Mouse (Mus musculus) limb, embryonic 10.5 days (tissue): Measurements from ENCODE around the gene Exph5. TPM values are rescaled to one million over a fixed set of nuclear protein-coding genes. Genes with fewer than 3 reads are reported as not detected.

Experiments
- DNase-seq: peaks from one replicate; pipeline ENCODE4 v3.0.0-alpha.2; 2017; ENCODE audit warnings: low spot score
- H3K27ac ChIP-seq: fragments of 300-500 bp; sonication (generic); 2 replicates; pipeline ENCODE4 v1.5.1; 2016; ENCODE audit warnings: mild to moderate bottlenecking
- H3K27me3 ChIP-seq: fragments of 300-500 bp; sonication (generic); 2 replicates; pipeline ENCODE4 v1.6.1; 2016; ENCODE audit warnings: low read depth, mild to moderate bottlenecking; ENCODE audit not compliant: poor library complexity, severe bottlenecking
- H3K36me3 ChIP-seq: fragments of 300-500 bp; sonication (generic); 2 replicates; pipeline ENCODE4 v1.6.1; 2016; ENCODE audit warnings: mild to moderate bottlenecking, moderate library complexity
- H3K4me1 ChIP-seq: fragments of 300-500 bp; sonication (generic); 2 replicates; pipeline ENCODE4 v1.6.1; 2016
- H3K4me3 ChIP-seq: fragments of 300-500 bp; sonication (generic); 2 replicates; pipeline ENCODE4 v1.5.1; 2016; ENCODE audit warnings: mild to moderate bottlenecking, moderate library complexity
- H3K9me3 ChIP-seq: fragments of 300-500 bp; sonication (generic); replicated peaks from 2 replicates; pipeline ENCODE4 v1.6.1; 2016; ENCODE audit warnings: mild to moderate bottlenecking
- WGBS: fragments of 180-500 bp; shearing (Covaris S2); methylation state at CpG from one replicate; pipeline ENCODE4 v1.1.7; 2016; 5-methylcytosine and 5-hydroxymethylcytosine counted together
- polyA plus RNA-seq: library from polyadenylated mRNA; unstranded; fragments of >200 nt; fragmentation: Nextera tagmentation; extraction: Ambion mirVana; gene quantifications from 2 replicates; pipeline ENCODE4 v1.2.1, GENCODE M21; 2016

Gene Exph5
- polyA plus RNA-seq: 0.83 and 1.2 TPM in 2 replicates

DNA sequence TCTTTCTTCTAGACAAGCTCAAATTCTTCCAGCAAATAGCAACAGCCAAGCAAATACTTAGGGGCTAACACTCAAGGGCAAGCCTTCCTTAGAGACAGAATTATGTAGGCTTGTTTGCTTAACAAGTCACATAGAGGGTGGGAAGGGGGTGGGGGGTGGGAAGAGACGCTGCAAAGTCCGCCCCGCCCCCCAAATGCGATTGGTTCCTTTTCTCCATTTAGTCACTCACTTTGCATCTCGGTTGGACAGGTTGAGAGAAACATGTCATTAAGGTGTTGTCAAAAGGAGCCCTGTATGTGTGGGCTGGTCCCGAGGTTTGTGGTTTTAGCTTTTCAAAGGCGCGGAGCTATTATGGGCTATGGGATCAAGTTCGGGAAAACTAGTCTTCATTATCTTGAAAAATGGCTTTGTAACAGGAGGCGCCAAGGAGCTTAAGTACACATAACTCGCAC is at the start of gene Exph5:
TSS of gene Exph5 (plus strand) at position 402 of the 452 bp plus-strand sequence.
- no peaks in the 10 kb centered on the region for H3K9me3 ChIP-seq
- H3K4me1 ChIP-seq: peaks cover 11% of the 10 kb centered on the region
- H3K27me3 ChIP-seq: peaks cover 29% of the 10 kb centered on the region
- under 1% methylated on average over 11 of the region's 11 CpGs for WGBS
- peak; percentile 41 for DNase-seq
- H3K27ac ChIP-seq: no peak within 1 kb of the TSS
- no peaks in the 10 kb centered on the region for H3K36me3 ChIP-seq
- peak within 1 kb of the TSS; percentile 47 for H3K4me3 ChIP-seq

GRCm38 (mm10) chr9:53254368-53254767 is 47.1 kb upstream of the Exph5 start:
- H3K27ac ChIP-seq: no peak overlapping the region
- no peaks in the 10 kb centered on the region for H3K9me3 ChIP-seq
- H3K4me1 ChIP-seq: peaks cover 11% of the 10 kb centered on the region
- no peaks in the 10 kb centered on the region for H3K27me3 ChIP-seq
- no peak overlapping the region for H3K4me3 ChIP-seq
- H3K36me3 ChIP-seq: no peaks in the 10 kb centered on the region
- 11% methylated on average over 4 of the region's 4 CpGs for WGBS
- DNase-seq: peak; percentile 79

DNA sequence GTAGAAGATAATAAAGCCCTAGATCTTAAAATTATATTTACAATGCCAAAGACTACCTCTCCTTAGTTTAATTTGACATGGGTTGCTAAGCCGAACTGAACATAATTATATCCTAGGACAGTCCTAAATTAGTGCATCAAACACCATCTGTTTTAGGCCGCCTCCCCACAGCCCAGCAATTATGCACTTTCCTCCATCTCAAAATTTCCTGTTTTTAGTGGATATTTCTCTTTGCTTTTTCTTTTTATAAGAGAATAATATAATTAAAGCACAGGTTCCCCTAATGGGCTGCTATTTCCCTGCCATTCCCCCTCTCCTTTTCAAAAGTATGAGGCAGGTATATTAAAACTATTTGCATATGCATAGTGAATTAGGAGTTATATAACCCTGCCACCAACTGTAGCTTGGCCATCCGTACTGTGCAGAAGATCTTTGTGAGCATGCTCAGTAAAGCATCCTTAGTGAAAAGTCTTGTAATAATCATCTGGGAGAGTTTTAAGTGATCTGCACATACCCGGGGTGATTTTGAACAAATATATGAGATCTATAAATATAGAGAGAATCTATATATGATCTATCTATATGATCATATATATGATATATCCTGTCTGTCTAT is 44.7 kb upstream of the Exph5 start:
- no peak overlapping the region for H3K27ac ChIP-seq
- 79% methylated on average over 4 of the region's 4 CpGs for WGBS
- no peaks in the 10 kb centered on the region for H3K27me3 ChIP-seq
- no peaks in the 10 kb centered on the region for H3K9me3 ChIP-seq
- DNase-seq: no peak
- H3K4me1 ChIP-seq: peaks cover 11% of the 10 kb centered on the region
- H3K4me3 ChIP-seq: no peak overlapping the region
- no peaks in the 10 kb centered on the region for H3K36me3 ChIP-seq

- Histone ChIP-seq H3K27me3 (no peaks in the 10 kb centered on the region), H3K27ac (peak overlapping the region; percentile 46), H3K4me3 (no peak overlapping the region), H3K36me3 (no peaks in the 10 kb centered on the region), H3K4me1 (peaks cover 11% of the 10 kb centered on the region), H3K9me3 (no peaks in the 10 kb centered on the region)
- WGBS: 4% methylated on average over 3 of the region's 3 CpGs
- no peak for DNase-seq
Observed at GRCm38 (mm10) chr9:53257772-53258171, 43.7 kb upstream of the Exph5 start.

DNA sequence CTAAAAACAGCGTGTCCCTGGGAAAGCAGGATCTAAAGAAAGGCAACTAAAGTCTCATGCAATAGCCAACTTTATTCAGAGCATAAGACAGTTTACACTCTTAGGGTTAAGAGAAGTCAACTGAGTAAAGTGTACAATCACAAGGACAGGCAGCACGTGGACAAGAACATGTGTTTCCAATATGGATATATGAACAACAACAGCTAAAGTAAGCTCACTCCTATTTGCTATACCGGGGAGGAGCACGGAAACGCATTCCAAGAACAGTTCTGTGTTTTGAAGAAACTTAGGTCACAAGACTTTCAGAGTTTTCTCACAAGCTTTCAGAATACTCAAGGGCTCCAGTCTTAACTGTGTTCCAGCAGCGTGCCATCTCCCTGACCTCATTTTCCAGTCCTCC is 43.3 kb upstream of the Exph5 start:
- Histone ChIP-seq H3K27ac (0 out of 2 replicates have a peak overlapping the region, but pooled peaks have one; percentile 46), H3K4me1 (peaks cover 11% of the 10 kb centered on the region), H3K4me3 (no peak overlapping the region), H3K27me3 (no peaks in the 10 kb centered on the region), H3K36me3 (no peaks in the 10 kb centered on the region), H3K9me3 (no peaks in the 10 kb centered on the region)
- WGBS: 31% methylated on average over 6 of the region's 6 CpGs
- DNase-seq: no peak

GRCm38 (mm10) chr9:53264387-53264786 is 37.1 kb upstream of the Exph5 start:
- Histone ChIP-seq H3K27me3 (no peaks in the 10 kb centered on the region), H3K4me3 (no peak overlapping the region), H3K36me3 (no peaks in the 10 kb centered on the region), H3K9me3 (no peaks in the 10 kb centered on the region), H3K4me1 (no peaks in the 10 kb centered on the region), H3K27ac (no peak overlapping the region)
- no peak for DNase-seq
- 81% methylated on average over 4 of the region's 4 CpGs for WGBS

DNA sequence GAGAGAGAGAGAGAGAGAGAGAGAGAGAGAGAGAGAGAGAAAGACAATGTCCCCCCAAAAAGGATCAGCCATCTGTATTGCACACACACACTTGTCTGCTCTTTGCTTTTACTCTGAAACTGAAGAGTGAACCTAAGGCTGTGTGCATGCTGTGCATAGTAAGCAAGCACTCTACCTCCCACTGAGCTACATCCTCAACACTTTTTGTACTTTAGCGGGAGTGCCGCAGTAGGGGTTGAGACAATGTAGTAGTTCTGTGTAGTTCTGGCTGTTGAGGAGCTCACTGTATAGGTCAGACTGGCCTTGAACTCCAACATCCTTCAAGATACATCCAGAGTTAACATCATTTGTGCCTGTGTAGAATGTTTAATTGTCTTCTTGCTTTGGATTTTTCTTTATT is 35.9 kb upstream of the Exph5 start:
- H3K9me3 ChIP-seq: no peaks in the 10 kb centered on the region
- WGBS: 83% methylated on average over 2 of the region's 2 CpGs
- H3K27ac ChIP-seq: no peak overlapping the region
- no peak overlapping the region for H3K4me3 ChIP-seq
- H3K36me3 ChIP-seq: no peaks in the 10 kb centered on the region
- no peaks in the 10 kb centered on the region for H3K4me1 ChIP-seq
- no peaks in the 10 kb centered on the region for H3K27me3 ChIP-seq
- no peak for DNase-seq

DNA sequence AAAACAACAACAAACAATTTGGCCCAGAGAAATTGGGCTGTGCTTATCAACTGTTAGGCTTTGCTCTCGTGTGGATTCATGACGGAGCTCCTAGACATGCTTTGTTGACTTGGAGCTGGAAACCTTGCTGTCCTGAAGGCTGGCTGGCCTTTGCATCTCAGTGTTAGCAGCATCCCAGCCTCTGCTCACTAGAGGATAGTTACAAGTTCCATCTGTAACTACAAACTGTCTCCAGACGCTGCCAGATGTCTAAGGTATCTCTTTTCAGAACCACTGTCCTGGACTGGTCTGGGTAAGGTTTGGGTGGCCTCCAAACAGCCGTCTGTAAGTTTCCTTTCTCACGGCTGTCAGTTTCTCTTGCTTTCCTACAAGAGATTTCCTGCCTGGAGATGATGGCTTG is 33.4 kb upstream of the Exph5 start:
- H3K27me3 ChIP-seq: no peaks in the 10 kb centered on the region
- 81% methylated on average over 5 of the region's 5 CpGs for WGBS
- peaks cover 7% of the 10 kb centered on the region; the same call in 1 of the 2 replicates for H3K4me1 ChIP-seq
- DNase-seq: no peak
- H3K4me3 ChIP-seq: no peak overlapping the region
- no peak overlapping the region for H3K27ac ChIP-seq
- H3K36me3 ChIP-seq: no peaks in the 10 kb centered on the region
- no peaks in the 10 kb centered on the region for H3K9me3 ChIP-seq

DNA sequence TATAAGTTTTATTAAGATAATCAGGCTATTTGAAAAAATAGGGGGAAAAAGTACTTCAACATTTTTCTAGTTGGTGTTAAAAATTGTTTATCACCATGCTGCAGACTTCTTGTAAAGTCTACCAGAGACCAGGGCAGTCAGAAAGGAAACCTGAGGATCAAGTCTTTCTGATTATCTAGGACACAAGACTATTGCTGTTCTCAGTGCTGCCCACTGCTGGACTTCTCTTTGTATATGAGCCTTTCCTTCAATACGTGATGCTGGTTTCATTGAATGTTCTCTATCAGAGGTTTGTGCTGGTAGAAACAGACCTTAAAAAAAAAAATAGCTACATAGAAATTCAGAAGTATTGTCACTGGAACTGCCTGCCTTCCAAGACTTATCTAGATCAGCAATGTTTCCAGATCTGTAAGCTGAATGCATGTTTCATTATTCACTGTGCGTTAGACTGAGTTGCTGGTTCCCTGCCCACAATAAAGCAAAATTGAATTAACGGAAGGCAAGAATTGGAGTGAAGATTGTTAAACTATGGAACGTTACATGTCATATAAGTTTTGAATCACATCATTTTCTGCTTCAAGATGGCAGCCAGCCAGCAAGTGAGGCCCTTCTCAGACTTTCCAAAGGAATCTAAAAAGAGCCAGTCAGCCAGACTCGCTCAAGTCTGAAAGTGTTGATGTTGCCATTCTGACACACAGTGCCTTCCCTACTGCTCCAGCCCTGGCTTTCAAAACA is 32.6 kb upstream of the Exph5 start:
- 82% methylated on average over 5 of the region's 5 CpGs for WGBS
- no peak for DNase-seq
- no peaks in the 10 kb centered on the region for H3K36me3 ChIP-seq
- H3K4me3 ChIP-seq: no peak overlapping the region
- no peaks in the 10 kb centered on the region for H3K9me3 ChIP-seq
- no peaks in the 10 kb centered on the region for H3K27me3 ChIP-seq
- H3K4me1 ChIP-seq: peaks cover 7% of the 10 kb centered on the region; the same call in 1 of the 2 replicates
- no peak overlapping the region for H3K27ac ChIP-seq

DNA sequence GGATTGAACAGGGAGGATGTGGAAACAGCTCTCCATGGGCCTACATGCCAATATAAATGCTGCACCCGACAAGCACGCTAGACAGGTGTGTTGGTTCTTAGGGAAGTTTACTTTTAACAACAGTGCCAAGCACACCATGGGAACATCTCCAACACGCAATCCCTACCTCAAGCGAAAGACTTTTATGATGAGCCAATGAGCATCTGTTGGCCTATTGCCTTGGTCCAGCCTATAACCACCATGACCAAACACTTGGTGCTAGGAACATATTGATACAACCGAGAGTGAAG is 32.1 kb upstream of the Exph5 start:
- WGBS: 95% methylated on average over 5 of the region's 5 CpGs
- Histone ChIP-seq H3K9me3 (no peaks in the 10 kb centered on the region), H3K36me3 (no peaks in the 10 kb centered on the region), H3K27ac (no peak overlapping the region), H3K4me3 (no peak overlapping the region), H3K27me3 (no peaks in the 10 kb centered on the region), H3K4me1 (peaks cover 7% of the 10 kb centered on the region; the same call in 1 of the 2 replicates)
- no peak for DNase-seq

- peaks cover 7% of the 10 kb centered on the region; the same call in 1 of the 2 replicates for H3K4me1 ChIP-seq
- no peaks in the 10 kb centered on the region for H3K36me3 ChIP-seq
- DNase-seq: no peak
- no peaks in the 10 kb centered on the region for H3K27me3 ChIP-seq
- H3K4me3 ChIP-seq: no peak overlapping the region
- H3K9me3 ChIP-seq: no peaks in the 10 kb centered on the region
- WGBS: 71% methylated on average over 5 of the region's 5 CpGs
- H3K27ac ChIP-seq: no peak overlapping the region
Observed at GRCm38 (mm10) chr9:53271281-53272022, 30.0 kb upstream of the Exph5 start.

GRCm38 (mm10) chr9:53272207-53272606 is 29.3 kb upstream of the Exph5 start:
- no peaks in the 10 kb centered on the region for H3K27me3 ChIP-seq
- no peaks in the 10 kb centered on the region for H3K9me3 ChIP-seq
- H3K4me3 ChIP-seq: no peak overlapping the region
- no peaks in the 10 kb centered on the region for H3K36me3 ChIP-seq
- 78% methylated on average over 5 of the region's 5 CpGs for WGBS
- H3K4me1 ChIP-seq: peaks cover 7% of the 10 kb centered on the region; the same call in 1 of the 2 replicates
- DNase-seq: no peak
- H3K27ac ChIP-seq: no peak overlapping the region

DNA sequence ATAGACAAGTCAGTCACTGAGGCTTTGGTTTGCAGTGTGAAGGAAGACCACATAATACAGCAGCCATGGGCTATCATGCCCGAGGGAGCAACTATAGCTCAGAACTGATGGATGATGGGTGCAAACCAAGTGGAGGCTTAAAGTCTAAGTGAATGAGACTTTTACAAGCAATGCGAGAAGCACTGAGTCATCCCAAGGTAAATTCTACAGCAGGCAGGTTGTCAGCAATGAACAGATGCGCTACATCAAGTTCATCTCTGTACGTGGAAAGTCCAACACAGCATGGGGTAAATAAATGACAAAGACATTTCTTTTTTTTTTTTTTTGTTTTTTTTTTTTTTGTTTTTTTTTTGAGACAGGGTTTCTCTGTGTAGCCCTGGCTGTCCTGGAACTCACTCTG is 28.8 kb upstream of the Exph5 start:
- Histone ChIP-seq H3K27ac (no peak overlapping the region), H3K4me1 (peaks cover 7% of the 10 kb centered on the region; the same call in 1 of the 2 replicates), H3K9me3 (no peaks in the 10 kb centered on the region), H3K27me3 (no peaks in the 10 kb centered on the region), H3K36me3 (no peaks in the 10 kb centered on the region), H3K4me3 (no peak overlapping the region)
- no peak for DNase-seq
- 83% methylated on average over 4 of the region's 4 CpGs for WGBS
